Mouse (Mus musculus) midbrain, embryonic 13.5 days (tissue): ENCODE data around the gene Cyp4a14. TPM values are rescaled to one million over a fixed set of nuclear protein-coding genes. Genes with fewer than 3 reads are reported as not detected.
"Not testable (repeated sequence)": the region's sequence is repeated elsewhere in the genome, so short reads cannot be mapped to it uniquely, and the experiment has no call there.

Experiments
- ATAC-seq: fragments of 200-750 bp; cut with Nextera tagmentation; 2 replicates; pipeline ENCODE4 v1.8.0; 2017; ENCODE audit warnings: mild to moderate bottlenecking, moderate TSS enrichment, moderate library complexity
- H3K27ac ChIP-seq: fragments of 300-500 bp; sonication (generic); 2 replicates; pipeline ENCODE4 v1.5.1; 2015; ENCODE audit warnings: inconsistent platforms, mild to moderate bottlenecking, moderate library complexity
- H3K27me3 ChIP-seq: fragments of 300-500 bp; sonication (generic); 2 replicates; pipeline ENCODE4 v1.6.1; 2015; ENCODE audit warnings: mild to moderate bottlenecking, inconsistent platforms
- H3K36me3 ChIP-seq: fragments of 300-500 bp; sonication (generic); 2 replicates; pipeline ENCODE4 v1.6.1; 2015; ENCODE audit warnings: mild to moderate bottlenecking, inconsistent platforms
- H3K4me1 ChIP-seq: fragments of 300-500 bp; sonication (generic); replicated peaks from 2 replicates; pipeline ENCODE4 v1.6.1; 2015; ENCODE audit warnings: inconsistent platforms
- H3K4me2 ChIP-seq: fragments of 300-500 bp; sonication (generic); replicated peaks from 2 replicates; pipeline ENCODE4 v1.6.1; 2015; ENCODE audit warnings: moderate library complexity, mild to moderate bottlenecking, inconsistent platforms
- H3K4me3 ChIP-seq: fragments of 300-500 bp; sonication (generic); replicated peaks from 2 replicates; pipeline ENCODE4 v1.5.1; 2015; ENCODE audit warnings: mild to moderate bottlenecking, inconsistent platforms
- H3K9ac ChIP-seq: fragments of 300-500 bp; sonication (generic); replicated peaks from 2 replicates; pipeline ENCODE4 v1.6.1; 2015; ENCODE audit warnings: mild to moderate bottlenecking, inconsistent platforms
- H3K9me3 ChIP-seq: fragments of 300-500 bp; sonication (generic); 2 replicates; pipeline ENCODE4 v1.6.1; 2016; ENCODE audit warnings: mild to moderate bottlenecking, inconsistent platforms
- WGBS: fragments of 180-500 bp; shearing (Covaris S2); methylation state at CpG from one replicate; pipeline ENCODE4 v1.1.7; 2015; 5-methylcytosine and 5-hydroxymethylcytosine counted together
- polyA plus RNA-seq: library from polyadenylated mRNA; unstranded; fragments of >200 nt; fragmentation: Nextera tagmentation; extraction: Ambion mirVana; gene quantifications from 2 replicates; pipeline ENCODE4 v1.2.1, GENCODE M21; 2015

The Cyp4a14 gene
- polyA plus RNA-seq = not detected in 2 replicates

DNA sequence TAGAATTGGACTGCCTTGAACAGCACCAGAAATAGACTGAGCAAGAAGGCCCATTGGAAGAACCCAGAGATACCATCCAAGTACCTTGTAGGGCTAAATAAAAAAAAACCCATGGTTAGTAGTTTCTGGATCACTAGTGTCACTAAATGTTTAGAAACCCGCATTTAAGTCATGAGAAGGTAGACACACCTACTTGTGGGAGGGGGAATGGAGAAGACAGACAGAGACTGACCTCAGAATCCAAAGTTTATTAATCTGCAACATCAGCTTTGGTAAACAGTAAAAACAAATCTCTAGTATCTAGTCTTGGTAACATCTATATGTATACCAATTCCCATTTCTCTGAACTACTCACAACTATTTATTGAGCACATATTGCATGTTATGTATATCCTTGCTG lies at the start of gene Cyp4a14:
Gene Cyp4a14, minus strand, starts transcription at position 142 of the 400 bp plus-strand sequence.
- WGBS = 91% methylated on average over 1 of the region's 1 CpGs
- H3K4me3 ChIP-seq = no peak within 1 kb of the TSS
- H3K36me3 ChIP-seq = no peaks in the 10 kb centered on the region
- no peak for ATAC-seq
- H3K4me2 ChIP-seq = no peak within 1 kb of the TSS
- no peaks in the 10 kb centered on the region for H3K4me1 ChIP-seq
- no peaks in the 10 kb centered on the region for H3K27me3 ChIP-seq
- no peaks in the 10 kb centered on the region for H3K9me3 ChIP-seq
- no peak within 1 kb of the TSS for H3K9ac ChIP-seq
- no peak within 1 kb of the TSS for H3K27ac ChIP-seq

DNA sequence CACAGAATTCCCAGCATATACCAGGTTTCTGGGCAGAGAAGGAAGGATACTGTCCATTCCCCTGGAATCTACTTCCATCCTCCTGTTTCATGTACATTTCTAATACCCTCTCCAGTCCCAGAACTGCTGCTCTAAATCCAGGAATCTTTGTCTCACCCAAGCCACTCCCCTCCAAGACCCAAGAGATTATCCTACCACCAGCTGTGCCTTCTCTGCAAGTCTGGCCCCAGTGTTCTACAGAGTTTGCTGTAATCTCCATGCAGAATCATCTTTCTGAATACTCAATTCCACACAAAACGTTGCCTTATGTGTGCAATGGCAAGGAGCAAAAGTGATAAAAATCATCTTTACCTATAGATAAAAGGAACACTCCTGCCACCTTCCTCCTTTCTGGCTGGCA lies 49.2 kb upstream of the Cyp4a14 start:
- H3K4me1 ChIP-seq = no peaks in the 10 kb centered on the region
- no peak for ATAC-seq

DNA sequence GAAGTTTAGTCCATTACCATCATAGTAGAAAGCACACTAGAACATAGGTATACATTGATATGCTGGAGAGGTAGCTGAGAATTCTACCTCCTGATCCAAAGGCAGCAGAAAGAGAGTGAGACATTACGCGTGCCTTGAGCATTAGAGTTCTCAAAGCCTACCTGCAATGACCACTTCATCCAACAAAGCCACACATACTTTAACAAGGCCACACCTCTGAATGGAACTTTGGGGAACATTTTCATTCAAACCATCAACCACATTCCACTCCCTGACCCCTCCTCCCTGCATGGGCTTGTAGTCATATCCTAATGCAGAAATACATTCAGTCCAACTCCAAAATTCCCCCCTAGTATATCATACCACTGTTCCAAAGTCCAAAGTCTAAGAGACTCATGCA lies 25.8 kb upstream of the Cyp4a14 start:
- no peak overlapping the region for H3K4me2 ChIP-seq
- H3K36me3 ChIP-seq = no peaks in the 10 kb centered on the region
- H3K4me1 ChIP-seq = no peaks in the 10 kb centered on the region
- H3K27me3 ChIP-seq = no peaks in the 10 kb centered on the region
- no peak overlapping the region for H3K27ac ChIP-seq
- no peaks in the 10 kb centered on the region for H3K9me3 ChIP-seq
- H3K4me3 ChIP-seq = no peak overlapping the region
- no peak for ATAC-seq
- no peak overlapping the region for H3K9ac ChIP-seq
- WGBS = 100% methylated on average over 2 of the region's 2 CpGs

More for the DNA sequence above, 49.2 kb upstream of the Cyp4a14 start:
- Histone ChIP-seq H3K4me3 (no peak overlapping the region), H3K9ac (no peak overlapping the region), H3K4me2 (no peak overlapping the region), H3K27ac (no peak overlapping the region), H3K9me3 (no peaks in the 10 kb centered on the region), H3K27me3 (no peaks in the 10 kb centered on the region), H3K36me3 (no peaks in the 10 kb centered on the region)
- WGBS = 17% methylated on average over 1 of the region's 1 CpGs

DNA sequence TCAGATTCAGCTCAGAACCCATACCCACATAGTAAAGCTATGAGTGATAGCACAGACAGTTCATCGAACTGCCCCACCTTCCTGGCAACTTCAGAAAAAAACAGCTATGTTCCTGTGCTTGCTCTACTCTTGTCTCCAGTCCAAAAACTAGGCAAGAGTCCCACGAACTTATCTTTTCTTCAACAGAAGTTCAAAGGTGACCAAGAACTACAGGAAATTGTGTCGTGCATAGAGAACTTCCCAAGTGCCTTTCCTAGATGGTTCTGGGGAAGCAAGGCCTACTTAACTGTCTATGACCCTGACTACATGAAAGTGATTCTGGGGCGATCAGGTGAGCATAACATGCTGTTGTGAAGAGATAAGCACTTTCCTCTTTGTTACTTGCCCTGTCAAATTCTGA lies 23.5 kb upstream of the Cyp4a14 start:
- WGBS = 80% methylated on average over 4 of the region's 4 CpGs
- Histone ChIP-seq H3K4me2 (no peak overlapping the region), H3K9me3 (no peaks in the 10 kb centered on the region), H3K36me3 (no peaks in the 10 kb centered on the region), H3K9ac (no peak overlapping the region), H3K27me3 (no peaks in the 10 kb centered on the region), H3K27ac (no peak overlapping the region), H3K4me3 (no peak overlapping the region), H3K4me1 (no peaks in the 10 kb centered on the region)
- no peak for ATAC-seq

DNA sequence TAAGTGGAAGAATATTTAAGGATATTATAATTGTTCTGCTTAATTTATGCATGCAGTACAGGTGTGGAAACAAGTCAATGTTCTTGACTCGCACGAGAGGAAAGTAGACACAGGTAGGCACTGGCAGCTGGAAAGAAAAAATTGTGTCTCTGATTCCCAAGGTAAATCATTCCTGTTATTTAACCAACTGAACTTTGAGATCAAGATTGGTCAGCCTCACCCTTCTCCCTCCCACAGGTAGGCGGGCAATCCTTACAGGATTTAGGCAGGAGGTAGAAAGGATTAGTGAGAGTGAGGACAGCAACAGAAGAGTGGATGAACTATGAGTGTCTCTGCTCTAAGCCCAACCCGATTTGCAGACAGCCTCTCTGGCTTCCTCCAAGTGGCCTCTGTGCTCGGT lies 22.1 kb upstream of the Cyp4a14 start, which contains the start of gene Cyp4a10:
Gene Cyp4a10, plus strand, starts transcription at position 265 of the 400 bp plus-strand sequence.
- H3K9ac ChIP-seq, H3K27me3 ChIP-seq, H3K36me3 ChIP-seq, H3K4me3 ChIP-seq, H3K4me1 ChIP-seq, ATAC-seq, H3K9me3 ChIP-seq, H3K27ac ChIP-seq, H3K4me2 ChIP-seq: not testable (repeated sequence)
- 88% methylated on average over 5 of the region's 5 CpGs for WGBS

DNA sequence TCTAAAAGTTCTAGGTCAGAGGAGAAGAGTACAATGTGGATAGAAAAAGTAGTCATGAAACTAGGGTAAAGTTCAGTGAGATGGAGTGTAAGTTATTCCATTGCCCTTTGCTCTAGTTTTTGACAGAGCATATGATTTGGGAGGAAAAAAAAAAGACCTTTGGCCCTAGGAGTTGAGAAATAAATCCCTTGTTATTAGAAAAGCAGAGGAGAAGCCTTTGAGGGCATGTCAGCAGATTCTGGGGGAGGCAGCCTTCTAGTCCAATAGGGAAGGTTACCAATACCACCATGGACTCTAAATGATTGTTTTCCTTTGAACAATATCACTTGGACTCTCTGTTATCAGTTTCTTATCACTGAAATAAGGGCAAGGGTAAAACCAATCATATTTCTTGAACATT lies 18.0 kb upstream of the Cyp4a14 start:
- H3K27me3 ChIP-seq, ATAC-seq, H3K4me3 ChIP-seq, H3K9ac ChIP-seq, H3K27ac ChIP-seq, H3K4me1 ChIP-seq, H3K4me2 ChIP-seq, H3K9me3 ChIP-seq, H3K36me3 ChIP-seq: not testable (repeated sequence)

DNA sequence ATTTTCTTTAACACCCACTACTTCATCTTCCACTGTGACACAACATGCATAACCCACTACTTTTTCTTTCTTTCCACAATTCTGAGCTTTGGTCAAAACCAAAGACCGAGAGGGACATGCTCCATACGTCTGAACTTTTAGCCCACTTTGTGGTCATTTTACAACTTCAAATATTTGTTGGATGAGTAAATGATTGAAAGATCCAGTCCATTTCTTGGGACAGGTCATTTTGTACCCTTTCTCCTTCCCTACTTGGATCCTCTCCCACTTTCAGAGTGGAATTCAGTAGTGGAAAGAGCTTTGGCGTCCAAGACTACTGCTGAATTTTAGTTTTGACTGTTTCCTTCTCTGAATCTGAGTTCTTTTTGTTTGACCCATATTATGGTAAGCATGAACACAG lies 1.5 kb upstream of the Cyp4a14 start:
- no peaks in the 10 kb centered on the region for H3K27me3 ChIP-seq
- WGBS = 86% methylated on average over 3 of the region's 3 CpGs
- H3K9me3 ChIP-seq = no peaks in the 10 kb centered on the region
- no peak for ATAC-seq
- no peak overlapping the region for H3K27ac ChIP-seq
- H3K4me3 ChIP-seq = no peak overlapping the region
- no peak overlapping the region for H3K4me2 ChIP-seq
- no peaks in the 10 kb centered on the region for H3K36me3 ChIP-seq
- H3K4me1 ChIP-seq = no peaks in the 10 kb centered on the region
- H3K9ac ChIP-seq = no peak overlapping the region

DNA sequence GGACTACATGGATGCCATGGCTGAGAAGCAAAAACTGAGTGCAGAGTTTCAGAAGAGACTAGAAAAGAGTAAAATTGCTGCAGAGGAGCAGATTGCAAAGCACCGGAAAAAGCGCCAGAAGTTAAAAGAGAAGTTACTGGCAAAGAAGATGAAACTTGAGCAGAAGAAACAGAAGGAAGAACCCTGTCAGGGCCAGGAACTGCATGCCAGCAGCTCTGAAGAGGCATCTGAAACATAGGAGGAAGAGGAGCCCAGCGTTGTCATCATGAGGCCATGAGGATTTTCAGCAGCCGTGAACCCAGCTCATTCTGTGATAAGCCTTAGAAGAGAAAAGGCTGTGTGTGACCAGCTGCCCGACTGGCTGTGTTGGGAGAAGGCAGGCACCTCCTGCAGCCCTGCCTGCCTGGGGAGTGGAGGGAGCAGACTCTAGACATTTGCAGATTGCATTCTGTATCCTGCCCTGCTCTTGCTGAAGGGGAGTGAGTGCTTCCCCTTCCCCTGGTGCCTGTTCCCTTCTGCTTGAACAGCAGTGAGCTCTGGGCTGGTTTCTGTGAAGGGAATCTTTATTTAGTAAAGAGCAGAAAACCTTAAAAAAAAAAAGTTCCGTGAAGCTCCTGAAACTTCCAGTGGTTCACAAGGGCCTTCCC lies 14.8 kb downstream of the Cyp4a14 start:
- Histone ChIP-seq H3K4me2 (no peak overlapping the region), H3K4me3 (no peak overlapping the region), H3K27ac (no peak overlapping the region), H3K4me1 (no peaks in the 10 kb centered on the region), H3K27me3 (no peaks in the 10 kb centered on the region), H3K9me3 (no peaks in the 10 kb centered on the region), H3K9ac (no peak overlapping the region), H3K36me3 (no peaks in the 10 kb centered on the region)
- no peak for ATAC-seq
- 74% methylated on average over 6 of the region's 6 CpGs for WGBS

DNA sequence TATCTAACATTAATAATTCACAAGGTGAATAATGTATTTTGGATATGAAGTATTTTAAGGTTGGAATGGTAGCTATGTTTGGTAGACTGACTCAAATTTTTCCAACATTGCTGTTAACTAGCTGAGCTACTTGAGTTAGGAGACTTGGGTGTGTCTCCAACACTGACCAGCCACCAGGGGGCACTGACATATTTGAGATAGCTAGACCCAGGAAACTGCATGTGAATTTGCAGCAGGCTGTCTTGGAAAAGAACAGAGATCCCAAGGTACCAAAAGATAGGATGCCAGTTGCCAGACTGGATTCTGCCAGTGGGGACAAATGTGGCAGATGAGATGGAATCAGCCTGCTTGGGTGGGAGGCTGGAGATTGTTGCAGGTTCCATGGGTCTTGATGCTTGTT lies 19.9 kb downstream of the Cyp4a14 start:
- not testable (repeated sequence) for H3K4me1 ChIP-seq, H3K4me3 ChIP-seq, H3K9ac ChIP-seq, H3K36me3 ChIP-seq, ATAC-seq, H3K27ac ChIP-seq, H3K27me3 ChIP-seq, H3K9me3 ChIP-seq, H3K4me2 ChIP-seq

DNA sequence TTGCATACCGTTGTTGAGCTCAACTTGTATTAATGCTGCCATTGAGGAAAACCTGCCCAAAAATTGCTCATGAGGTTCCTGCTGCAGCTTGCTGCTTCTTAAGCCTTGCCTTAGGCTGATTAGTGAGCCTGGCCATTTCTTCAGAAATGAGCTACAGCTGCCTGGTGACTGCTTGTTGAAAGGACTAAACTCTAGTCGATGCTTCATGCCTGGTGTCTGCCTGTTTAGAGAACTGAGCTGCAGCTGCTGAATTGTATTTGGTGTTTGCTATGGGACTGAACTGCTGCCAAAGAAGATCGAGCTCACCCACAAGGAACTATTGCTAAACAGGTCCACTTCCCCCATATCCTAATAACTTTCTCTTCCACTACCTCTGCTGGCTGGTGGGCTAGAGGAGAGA lies 22.4 kb downstream of the Cyp4a14 start:
- WGBS = 90% methylated on average over 3 of the region's 3 CpGs
- H3K27me3 ChIP-seq = not testable (repeated sequence)

DNA sequence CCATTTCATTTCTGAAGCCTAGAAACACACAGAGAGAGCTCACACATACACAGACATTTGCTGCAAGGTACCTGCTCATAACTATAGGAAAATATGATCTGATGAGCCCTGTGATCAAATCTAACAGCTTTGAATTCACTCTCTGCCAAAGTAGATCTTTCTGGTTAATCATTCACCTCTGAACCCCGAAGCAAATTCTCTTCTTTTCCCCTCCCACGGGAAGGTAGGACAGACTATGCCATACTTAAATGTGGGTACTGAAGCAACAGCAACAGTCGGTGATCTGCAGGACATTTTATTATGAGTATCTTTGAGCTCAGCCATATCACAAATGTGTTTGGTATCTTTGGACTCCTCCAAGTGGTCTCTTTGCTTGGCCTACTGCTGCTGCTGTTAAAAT lies 43.6 kb downstream of the Cyp4a14 start, which contains the start of gene Cyp4a30b:
Gene Cyp4a30b, plus strand, starts transcription at position 301 of the 400 bp plus-strand sequence.
- no peak within 1 kb of the TSS for H3K27ac ChIP-seq
- H3K36me3 ChIP-seq = no peaks in the 10 kb centered on the region
- ATAC-seq = no peak
- no peaks in the 10 kb centered on the region for H3K27me3 ChIP-seq
- H3K4me3 ChIP-seq = no peak within 1 kb of the TSS
- no peaks in the 10 kb centered on the region for H3K4me1 ChIP-seq
- no peak within 1 kb of the TSS for H3K4me2 ChIP-seq
- H3K9me3 ChIP-seq = no peaks in the 10 kb centered on the region
- WGBS = 86% methylated on average over 3 of the region's 3 CpGs
- H3K9ac ChIP-seq = no peak within 1 kb of the TSS

More for the DNA sequence above, 22.4 kb downstream of the Cyp4a14 start:
- ATAC-seq, H3K36me3 ChIP-seq, H3K27ac ChIP-seq, H3K9me3 ChIP-seq, H3K9ac ChIP-seq, H3K4me1 ChIP-seq, H3K4me3 ChIP-seq, H3K4me2 ChIP-seq: not testable (repeated sequence)

DNA sequence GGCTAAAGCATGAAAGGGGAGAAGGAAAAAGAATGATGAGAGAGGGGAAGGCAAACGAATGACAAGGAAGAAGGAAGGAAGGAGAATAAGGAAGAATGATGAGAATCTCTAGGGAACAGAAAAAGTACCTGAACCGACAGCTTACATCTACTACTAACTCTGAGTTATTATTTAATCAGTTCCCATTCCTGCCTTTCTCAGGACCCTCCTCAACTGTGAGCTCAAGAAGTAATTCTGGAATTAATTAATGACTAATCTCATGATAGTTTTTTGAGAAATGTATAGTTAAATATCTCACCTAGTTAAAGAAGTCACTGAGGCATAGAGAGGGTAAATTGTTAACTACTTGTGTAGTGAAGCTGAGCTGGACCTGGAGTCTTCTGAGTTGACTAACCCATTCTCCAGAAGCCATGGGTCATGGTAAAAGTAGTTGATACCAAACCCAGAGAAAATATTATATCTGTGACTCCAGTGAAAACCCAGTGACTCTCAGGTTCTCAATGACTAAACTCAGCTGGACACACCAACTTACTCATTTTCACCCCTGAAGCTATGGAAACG lies 45.3 kb downstream of the Cyp4a14 start:
- H3K9ac ChIP-seq = no peak overlapping the region
- WGBS = 73% methylated on average over 3 of the region's 3 CpGs
- no peaks in the 10 kb centered on the region for H3K27me3 ChIP-seq
- ATAC-seq = no peak
- H3K9me3 ChIP-seq = no peaks in the 10 kb centered on the region
- H3K4me1 ChIP-seq = no peaks in the 10 kb centered on the region
- H3K36me3 ChIP-seq = no peaks in the 10 kb centered on the region
- H3K4me2 ChIP-seq = no peak overlapping the region
- H3K4me3 ChIP-seq = no peak overlapping the region
- H3K27ac ChIP-seq = no peak overlapping the region
